Mouse (Mus musculus) hindbrain, postnatal 0 days (tissue): ENCODE measurements around the gene Thbd. TPM values are rescaled to one million over a fixed set of nuclear protein-coding genes. Genes with fewer than 3 reads are reported as not detected.

Experiments used
- ATAC-seq: fragments of 200-750 bp; cut with Nextera tagmentation; 2 replicates; pipeline ENCODE4 v1.8.0; 2017; ENCODE audit warnings: mild to moderate bottlenecking, moderate TSS enrichment, moderate library complexity
- DNase-seq: peaks from one replicate; pipeline ENCODE4 v3.0.0-alpha.2; 2015; ENCODE audit warnings: low spot score
- H3K27ac ChIP-seq: fragments of 300-500 bp; sonication (generic); 2 replicates; pipeline ENCODE4 v1.5.1; 2014; ENCODE audit warnings: mild to moderate bottlenecking
- H3K27me3 ChIP-seq: fragments of 300-500 bp; sonication (generic); 2 replicates; pipeline ENCODE4 v1.6.1; 2014; ENCODE audit warnings: low read length, mixed read lengths; ENCODE audit not compliant: insufficient read depth
- H3K36me3 ChIP-seq: fragments of 300-500 bp; sonication (generic); 2 replicates; pipeline ENCODE4 v1.6.1; 2014; ENCODE audit warnings: low read length, mixed read lengths; ENCODE audit not compliant: insufficient read depth
- H3K4me1 ChIP-seq: fragments of 300-500 bp; sonication (generic); 2 replicates; pipeline ENCODE4 v1.6.1; 2014; ENCODE audit warnings: antibody characterized with exemption, low read length, mixed read lengths; ENCODE audit not compliant: insufficient read depth
- H3K4me2 ChIP-seq: fragments of 300-500 bp; sonication (generic); 2 replicates; pipeline ENCODE4 v1.6.1; 2014; ENCODE audit warnings: low read depth, mild to moderate bottlenecking, low read length, moderate library complexity, mixed read lengths
- H3K4me3 ChIP-seq: fragments of 300-500 bp; sonication (generic); 2 replicates; pipeline ENCODE4 v1.5.1; 2014; ENCODE audit warnings: low read length
- H3K9ac ChIP-seq: fragments of 300-500 bp; sonication (generic); replicated peaks from 2 replicates; pipeline ENCODE4 v1.6.1; 2014; ENCODE audit warnings: mild to moderate bottlenecking, low read length, moderate library complexity, mixed read lengths
- H3K9me3 ChIP-seq: fragments of 300-500 bp; sonication (generic); 2 replicates; pipeline ENCODE4 v1.6.1; 2016; ENCODE audit warnings: low read length, mixed read lengths
- CTCF ChIP-seq: IDR thresholded peaks from 2 replicates; pipeline ENCODE4 v1.5.1; 2016; ENCODE audit warnings: antibody characterized with exemption, control low read depth, low read depth
- WGBS: fragments of 180-500 bp; shearing (Covaris S2); extraction: QIAGEN DNeasy Blood & Tissue Kit; methylation state at CpG from one replicate; pipeline ENCODE4 v1.1.7; 2014; 5-methylcytosine and 5-hydroxymethylcytosine counted together
- polyA plus RNA-seq: library from polyadenylated mRNA; unstranded; fragments of >200 nt; fragmentation: Nextera tagmentation; extraction: Ambion mirVana; gene quantifications from 2 replicates; pipeline ENCODE4 v1.2.1, GENCODE M21; 2015
- total RNA-seq: library from RNA; depleted of rRNA; stranded (reverse); fragments of >200 nt; gene quantifications from 2 replicates; pipeline ENCODE4 v1.2.3, GENCODE M21; 2014; rRNA removed

Thbd gene
- total and polyA plus RNA-seq, 2 experiments from 2014 or later, result 13.3 to 31.7 TPM

- WGBS, result 74% methylated on average over 10 of the region's 10 CpGs
- no peaks in the 10 kb centered on the region for H3K4me1 ChIP-seq
- H3K4me2 ChIP-seq, result no peak overlapping the region
- no peak overlapping the region for H3K9ac ChIP-seq
- no peaks in the 10 kb centered on the region for H3K9me3 ChIP-seq
- TF ChIP-seq CTCF, result peak; percentile 64
- H3K27me3 ChIP-seq, result no peaks in the 10 kb centered on the region
- H3K27ac ChIP-seq, result no peak overlapping the region
- peak; percentile 53 for DNase-seq
- no peak overlapping the region for H3K4me3 ChIP-seq
- ATAC-seq, result no peak
- no peaks in the 10 kb centered on the region for H3K36me3 ChIP-seq
Observed at GRCm38 (mm10) chr2:148375326-148376150, 32.5 kb downstream of the Thbd start.

GRCm38 (mm10) chr2:148373602-148374071 is 34.4 kb downstream of the Thbd start:
- no peak overlapping the region for H3K4me3 ChIP-seq

GRCm38 (mm10) chr2:148371743-148372630 is 36.0 kb downstream of the Thbd start:
- Histone ChIP-seq H3K4me1 (no peaks in the 10 kb centered on the region), H3K36me3 (no peaks in the 10 kb centered on the region), H3K27ac (no peak overlapping the region), H3K4me2 (no peak overlapping the region), H3K4me3 (no peak overlapping the region), H3K9ac (no peak overlapping the region), H3K9me3 (no peaks in the 10 kb centered on the region), H3K27me3 (no peaks in the 10 kb centered on the region)
- 68% methylated on average over 4 of the region's 4 CpGs for WGBS
- DNase-seq, result no peak
- no peak for ATAC-seq
- TF ChIP-seq CTCF, result no peak

More at GRCm38 (mm10) chr2:148373602-148374071, 34.4 kb downstream of the Thbd start:
- Histone ChIP-seq H3K9me3 (no peaks in the 10 kb centered on the region), H3K4me1 (no peaks in the 10 kb centered on the region), H3K27me3 (no peaks in the 10 kb centered on the region), H3K36me3 (no peaks in the 10 kb centered on the region), H3K9ac (no peak overlapping the region), H3K27ac (no peak overlapping the region), H3K4me2 (no peak overlapping the region)
- WGBS, result 66% methylated on average over 2 of the region's 2 CpGs
- TF ChIP-seq CTCF, result no peak
- DNase-seq, result no peak
- ATAC-seq, result no peak

GRCm38 (mm10) chr2:148365227-148365626 is 42.8 kb downstream of the Thbd start:
- no peak for TF ChIP-seq CTCF
- DNase-seq (peak; percentile 6), ATAC-seq (no peak)
- 31% methylated on average over 1 of the region's 1 CpGs for WGBS
- Histone ChIP-seq H3K4me2 (no peak overlapping the region), H3K27ac (no peak overlapping the region), H3K4me1 (no peaks in the 10 kb centered on the region), H3K36me3 (no peaks in the 10 kb centered on the region), H3K27me3 (no peaks in the 10 kb centered on the region), H3K9ac (no peak overlapping the region), H3K4me3 (no peak overlapping the region), H3K9me3 (no peaks in the 10 kb centered on the region)

GRCm38 (mm10) chr2:148364536-148364935 is 43.5 kb downstream of the Thbd start:
- no peak for ATAC-seq
- H3K4me3 ChIP-seq, result no peak overlapping the region

GRCm38 (mm10) chr2:148357145-148357544 is 50.8 kb downstream of the Thbd start:
- no peaks in the 10 kb centered on the region for H3K9me3 ChIP-seq
- H3K4me1 ChIP-seq, result no peaks in the 10 kb centered on the region
- no peak overlapping the region for H3K9ac ChIP-seq
- H3K36me3 ChIP-seq, result no peaks in the 10 kb centered on the region
- WGBS, result 92% methylated on average over 1 of the region's 1 CpGs
- no peak for ATAC-seq
- no peak overlapping the region for H3K4me2 ChIP-seq
- no peaks in the 10 kb centered on the region for H3K27me3 ChIP-seq
- no peak for TF ChIP-seq CTCF
- H3K27ac ChIP-seq, result no peak overlapping the region
- H3K4me3 ChIP-seq, result no peak overlapping the region
- DNase-seq, result no peak

More at GRCm38 (mm10) chr2:148364536-148364935, 43.5 kb downstream of the Thbd start:
- 93% methylated on average over 3 of the region's 3 CpGs for WGBS
- H3K27me3 ChIP-seq, result no peaks in the 10 kb centered on the region
- no peaks in the 10 kb centered on the region for H3K9me3 ChIP-seq
- no peaks in the 10 kb centered on the region for H3K4me1 ChIP-seq
- H3K36me3 ChIP-seq, result no peaks in the 10 kb centered on the region
- TF ChIP-seq CTCF, result no peak
- no peak overlapping the region for H3K9ac ChIP-seq
- DNase-seq, result no peak
- no peak overlapping the region for H3K27ac ChIP-seq
- no peak overlapping the region for H3K4me2 ChIP-seq

Other genes starting within 250 kb of the Thbd start
- 13.4 and 14.0 TPM in 2 replicates for gene Sstr4, start 12.8 kb downstream of the Thbd start, total RNA-seq
- gene Sstr4, start 12.8 kb downstream of the Thbd start, polyA plus RNA-seq, result 2.7 and 2.8 TPM in 2 replicates
- gene Cd93, start 35.4 kb upstream of the Thbd start, total RNA-seq, result 21.5 and 24.3 TPM in 2 replicates
- gene Cd93, start 35.4 kb upstream of the Thbd start, polyA plus RNA-seq, result 5.0 and 5.3 TPM in 2 replicates